Mouse (Mus musculus): ENCODE data around the gene Pskh1. TPM values are rescaled to one million over a fixed set of nuclear protein-coding genes. Genes with fewer than 3 reads are reported as not detected.

The Pskh1 gene
- polyA plus RNA-seq, 1 experiment from 2014 or later = 12.0 TPM

DNA sequence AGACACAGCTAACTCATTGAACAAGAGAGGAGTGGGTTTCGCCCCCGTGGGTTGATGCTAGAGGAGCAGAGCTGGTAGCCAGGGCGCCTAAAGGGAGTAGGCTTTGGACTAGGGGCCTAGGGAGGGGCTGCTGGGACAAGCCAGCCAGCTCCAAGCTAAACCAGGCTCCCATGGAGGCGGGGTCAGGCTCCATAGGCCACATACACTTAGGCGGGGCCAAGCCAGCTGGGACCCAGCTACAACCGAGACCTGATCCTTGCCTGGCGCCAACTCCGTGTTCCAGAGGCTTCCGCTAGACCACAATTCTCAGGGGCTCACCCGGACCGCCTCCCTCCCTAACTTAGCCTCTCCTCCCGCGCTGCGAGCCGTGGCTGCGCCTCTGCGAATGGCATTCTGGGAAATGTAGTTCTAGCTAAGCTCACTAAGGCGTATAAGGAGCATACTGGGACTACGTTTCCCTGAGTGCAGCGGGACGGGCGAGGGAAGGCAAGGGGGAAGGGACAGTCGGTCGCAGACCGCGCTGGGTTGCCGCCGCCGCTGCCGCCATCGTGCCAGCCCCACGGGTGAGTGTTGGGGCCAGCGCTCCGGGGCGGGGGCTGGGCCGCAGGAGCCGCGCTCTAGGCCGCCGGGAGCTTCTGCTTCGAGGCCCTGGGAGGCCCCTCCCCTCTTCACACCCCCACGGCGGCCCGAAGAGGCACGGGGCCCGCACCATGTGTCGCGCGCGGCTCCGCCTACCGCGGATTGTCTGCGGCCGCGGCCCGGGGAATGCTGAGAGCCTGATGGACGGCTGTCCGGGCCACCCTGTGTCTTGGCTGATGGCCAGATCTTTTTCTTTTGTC, 39.9 kb upstream of the Pskh1 start, which contains the start of gene Nutf2:
Gene Nutf2 (plus strand): TSS at position 438 of the 839 bp plus-strand sequence.
- WGBS = under 1% methylated on average over 59 of the region's 59 CpGs

DNA sequence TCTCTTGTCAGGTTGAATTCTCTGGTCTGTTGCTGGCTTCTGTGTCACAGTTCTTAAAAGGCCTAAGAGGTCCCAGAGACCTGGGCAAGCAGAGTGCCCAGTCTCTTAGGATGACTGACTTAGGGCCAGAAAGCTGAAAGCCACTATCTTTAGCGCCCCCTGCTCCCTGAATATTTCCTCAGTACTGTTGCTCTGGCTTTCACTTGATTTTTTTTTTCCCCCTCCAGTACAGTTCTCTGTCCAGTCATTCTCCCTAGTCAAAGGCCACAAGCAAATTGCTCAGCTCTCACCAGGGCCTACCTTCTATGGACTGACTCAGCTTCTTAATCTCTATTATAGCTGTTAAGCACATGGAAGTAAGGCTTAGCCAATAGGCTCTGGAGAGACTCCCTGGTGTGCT, 38.3 kb upstream of the Pskh1 start:
- Histone ChIP-seq H3K4me2 (replicated peaks) (peak overlapping the region; percentile 60), H3K4me3 (peak overlapping the region; percentile 74), H3K36me3 (peaks cover 8% of the 10 kb centered on the region), H3K9ac (replicated peaks) (peak overlapping the region; percentile 88), H3K27ac (replicated peaks) (no peak overlapping the region), H3K4me1 (peaks cover 53% of the 10 kb centered on the region), H3K27me3 (no peaks in the 10 kb centered on the region), H3K9me3 (no peaks in the 10 kb centered on the region)
- 6% methylated on average over 1 of the region's 1 CpGs for WGBS
- ATAC-seq (replicated peaks) = no peak

More for the DNA sequence above, 39.9 kb upstream of the Pskh1 start, which contains the start of gene Nutf2:
- peak within 1 kb of the TSS; percentile 91 for H3K27ac ChIP-seq (replicated peaks)
- peak within 1 kb of the TSS; percentile 74 for H3K4me3 ChIP-seq
- H3K9ac ChIP-seq (replicated peaks) = peak within 1 kb of the TSS; percentile 88
- peak; percentile 98 for ATAC-seq (replicated peaks)
- H3K4me2 ChIP-seq (replicated peaks) = peak within 1 kb of the TSS; percentile 62
- no peaks in the 10 kb centered on the region for H3K9me3 ChIP-seq
- H3K4me1 ChIP-seq = peaks cover 67% of the 10 kb centered on the region
- H3K27me3 ChIP-seq = no peaks in the 10 kb centered on the region
- no peaks in the 10 kb centered on the region for H3K36me3 ChIP-seq

DNA sequence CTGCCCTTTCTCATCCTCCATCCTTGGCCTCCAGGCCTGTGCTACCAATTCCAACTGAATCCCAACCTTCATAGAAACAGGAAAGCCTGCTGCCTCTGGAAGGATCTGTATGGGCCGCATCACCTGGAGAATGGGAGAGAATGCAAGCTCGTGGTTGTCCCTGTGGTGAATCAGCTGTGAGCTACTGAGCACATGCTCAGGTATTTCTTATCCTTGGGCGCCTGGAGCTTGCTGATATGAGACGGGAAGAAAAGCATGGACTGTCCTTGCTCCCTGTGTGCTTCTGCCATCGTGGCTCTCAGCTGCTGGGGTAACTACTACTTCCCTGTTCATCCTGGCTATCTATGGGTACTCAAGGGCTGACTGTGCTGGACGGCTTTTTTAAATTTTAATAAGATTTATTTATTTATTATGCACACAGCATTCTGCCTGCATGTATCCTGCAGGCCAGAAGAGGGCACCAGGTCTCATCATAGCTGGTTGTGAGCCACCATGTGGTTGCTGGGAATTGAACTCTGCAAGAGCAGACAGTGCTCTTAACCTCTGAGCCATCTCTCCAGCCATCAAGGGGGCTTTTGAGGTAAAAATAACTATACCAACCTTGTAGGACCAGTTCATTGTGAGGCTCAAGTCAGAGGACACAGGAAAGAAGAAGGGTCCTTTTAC, 33.7 kb upstream of the Pskh1 start:
- H3K9ac ChIP-seq (replicated peaks) = no peak overlapping the region
- no peak for ATAC-seq (replicated peaks)
- no peak overlapping the region for H3K27ac ChIP-seq (replicated peaks)
- peaks cover 31% of the 10 kb centered on the region for H3K36me3 ChIP-seq
- no peaks in the 10 kb centered on the region for H3K9me3 ChIP-seq
- H3K4me3 ChIP-seq = no peak overlapping the region
- 86% methylated on average over 6 of the region's 6 CpGs for WGBS
- H3K4me2 ChIP-seq (replicated peaks) = no peak overlapping the region
- peaks cover 20% of the 10 kb centered on the region for H3K4me1 ChIP-seq
- no peaks in the 10 kb centered on the region for H3K27me3 ChIP-seq

DNA sequence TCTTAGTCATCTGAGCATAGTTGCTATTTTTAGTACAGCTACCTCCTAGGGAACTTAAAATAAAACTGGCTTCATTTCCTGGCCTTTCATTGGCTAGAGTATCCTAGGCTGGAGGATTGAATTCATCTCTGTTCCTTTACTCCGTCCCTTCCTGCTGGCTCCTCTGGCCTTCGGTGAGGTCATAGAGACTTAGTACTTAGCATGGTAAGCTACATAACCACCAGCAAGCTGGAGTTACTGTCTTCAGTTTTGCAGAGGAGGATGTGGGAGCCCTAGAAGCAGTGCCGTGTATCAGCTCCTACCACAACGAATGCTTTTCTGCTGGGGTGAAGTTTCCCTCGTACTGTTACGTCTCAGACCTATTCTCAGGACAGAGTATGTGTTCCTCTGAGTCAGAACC, 25.9 kb upstream of the Pskh1 start:
- no peak overlapping the region for H3K9ac ChIP-seq (replicated peaks)
- no peak overlapping the region for H3K4me3 ChIP-seq
- peaks cover 57% of the 10 kb centered on the region for H3K36me3 ChIP-seq
- H3K9me3 ChIP-seq = no peaks in the 10 kb centered on the region
- H3K4me1 ChIP-seq = no peaks in the 10 kb centered on the region
- ATAC-seq (replicated peaks) = no peak
- no peak overlapping the region for H3K27ac ChIP-seq (replicated peaks)
- H3K27me3 ChIP-seq = no peaks in the 10 kb centered on the region
- WGBS = 90% methylated on average over 6 of the region's 6 CpGs
- no peak overlapping the region for H3K4me2 ChIP-seq (replicated peaks)

DNA sequence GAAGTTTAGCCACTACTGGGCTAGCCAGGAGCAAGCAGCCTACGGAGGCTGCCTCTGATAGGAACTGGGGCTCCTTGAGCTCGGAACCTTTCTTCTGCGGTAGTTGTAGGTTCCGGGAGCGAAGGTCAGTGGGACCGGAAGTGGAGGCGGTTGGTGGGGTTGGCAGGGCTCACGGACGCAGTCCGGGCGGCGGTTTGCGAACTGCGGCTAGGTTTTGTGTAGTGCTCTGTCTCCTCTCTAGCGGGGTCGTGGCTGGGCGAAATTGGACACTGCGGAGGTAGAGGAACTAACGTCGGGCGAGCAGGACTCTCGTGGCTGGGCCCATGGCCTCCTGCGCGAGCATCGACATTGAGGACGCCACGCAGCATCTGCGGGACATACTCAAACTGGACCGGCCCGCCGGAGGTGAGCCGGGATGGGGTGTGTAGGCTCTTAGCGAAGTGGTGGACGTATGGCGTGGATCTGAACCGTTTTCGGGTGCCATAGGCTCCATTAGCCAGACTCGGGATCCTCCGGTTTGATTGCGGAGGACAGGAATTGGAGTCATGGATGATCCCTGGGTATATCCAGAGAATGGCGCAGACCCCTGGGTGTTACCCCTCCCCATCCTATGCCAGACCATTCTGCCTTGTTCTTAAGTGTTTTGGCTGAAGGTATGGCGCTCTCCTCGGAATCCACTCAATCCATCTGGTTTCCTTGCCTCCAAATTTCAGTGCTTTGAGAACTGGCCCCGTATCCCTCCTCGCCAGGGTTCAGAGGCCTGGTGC, 19.3 kb upstream of the Pskh1 start, which contains the start of gene Edc4:
Gene Edc4 (plus strand): TSS at position 128 of the 767 bp plus-strand sequence.
- Histone ChIP-seq H3K27me3 (no peaks in the 10 kb centered on the region), H3K9ac (replicated peaks) (peak within 1 kb of the TSS; percentile 73), H3K4me1 (peaks cover 27% of the 10 kb centered on the region), H3K27ac (replicated peaks) (peak within 1 kb of the TSS; percentile 36; the same call in 1 of the 2 replicates), H3K4me3 (peak within 1 kb of the TSS; percentile 71), H3K36me3 (peaks cover 47% of the 10 kb centered on the region), H3K4me2 (replicated peaks) (peak within 1 kb of the TSS; percentile 75), H3K9me3 (no peaks in the 10 kb centered on the region)
- WGBS = 1% methylated on average over 45 of the region's 45 CpGs
- peak; percentile 78 for ATAC-seq (replicated peaks)

DNA sequence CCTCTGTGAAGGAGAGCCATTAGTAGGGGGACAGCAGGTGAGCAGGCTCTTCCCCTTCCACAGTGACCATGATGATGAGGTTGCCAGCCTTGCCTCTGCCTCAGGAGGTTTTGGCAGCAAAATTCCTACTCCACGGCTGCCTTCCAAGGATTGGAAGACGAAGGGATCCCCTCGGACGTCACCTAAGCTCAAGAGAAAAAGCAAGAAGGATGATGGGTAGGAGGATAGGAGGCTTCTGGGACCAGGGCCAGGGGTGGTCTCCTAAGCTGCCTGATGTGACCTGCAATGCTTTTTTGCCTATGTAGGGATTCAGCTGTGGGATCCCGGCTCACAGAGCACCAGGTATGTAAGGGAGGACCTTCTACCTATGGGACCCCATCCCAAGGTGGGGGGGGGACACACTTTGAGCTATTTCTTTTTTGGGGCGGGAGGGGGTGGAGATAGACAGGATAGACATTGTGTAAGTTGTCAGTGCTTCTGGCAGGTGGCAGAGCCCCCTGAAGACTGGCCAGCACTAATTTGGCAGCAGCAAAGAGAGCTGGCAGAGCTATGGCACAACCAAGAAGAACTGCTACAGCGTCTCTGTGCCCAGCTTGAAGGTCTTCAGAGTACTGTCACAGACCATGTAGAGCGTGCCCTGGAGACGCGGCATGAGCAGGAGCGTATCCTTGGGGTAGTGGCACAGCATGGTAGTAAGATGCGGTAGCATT, 10.3 kb upstream of the Pskh1 start:
- H3K9me3 ChIP-seq = no peaks in the 10 kb centered on the region
- H3K9ac ChIP-seq (replicated peaks) = no peak overlapping the region
- no peak overlapping the region for H3K27ac ChIP-seq (replicated peaks)
- no peak for ATAC-seq (replicated peaks)
- no peak overlapping the region for H3K4me3 ChIP-seq
- no peaks in the 10 kb centered on the region for H3K27me3 ChIP-seq
- H3K4me2 ChIP-seq (replicated peaks) = no peak overlapping the region
- H3K36me3 ChIP-seq = peaks cover 85% of the 10 kb centered on the region
- H3K4me1 ChIP-seq = peaks cover 5% of the 10 kb centered on the region; the same call in 1 of the 2 replicates
- WGBS = 91% methylated on average over 12 of the region's 12 CpGs

DNA sequence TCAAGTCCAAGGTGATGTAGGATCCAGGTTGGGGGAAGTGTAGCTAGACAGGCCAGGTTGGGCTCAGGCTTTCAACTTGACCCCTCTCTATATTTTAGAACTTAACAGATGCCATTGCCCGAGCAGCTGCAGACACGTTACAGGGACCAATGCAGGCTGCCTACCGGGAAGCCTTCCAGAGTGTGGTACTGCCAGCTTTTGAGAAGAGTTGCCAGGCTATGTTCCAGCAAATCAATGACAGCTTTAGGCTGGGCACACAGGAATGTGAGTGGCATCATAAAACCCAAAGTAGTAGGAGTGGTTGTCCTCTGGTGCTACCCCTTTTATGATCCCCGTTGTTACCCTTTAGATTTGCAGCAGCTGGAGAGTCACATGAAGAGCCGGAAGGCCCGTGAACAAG, 9.4 kb upstream of the Pskh1 start:
- 87% methylated on average over 6 of the region's 6 CpGs for WGBS
- Histone ChIP-seq H3K36me3 (peaks cover 76% of the 10 kb centered on the region), H3K9me3 (no peaks in the 10 kb centered on the region), H3K4me1 (peaks cover 5% of the 10 kb centered on the region; the same call in 1 of the 2 replicates), H3K27me3 (no peaks in the 10 kb centered on the region), H3K4me3 (no peak overlapping the region), H3K9ac (replicated peaks) (no peak overlapping the region), H3K4me2 (replicated peaks) (no peak overlapping the region), H3K27ac (replicated peaks) (no peak overlapping the region)
- ATAC-seq (replicated peaks) = no peak

DNA sequence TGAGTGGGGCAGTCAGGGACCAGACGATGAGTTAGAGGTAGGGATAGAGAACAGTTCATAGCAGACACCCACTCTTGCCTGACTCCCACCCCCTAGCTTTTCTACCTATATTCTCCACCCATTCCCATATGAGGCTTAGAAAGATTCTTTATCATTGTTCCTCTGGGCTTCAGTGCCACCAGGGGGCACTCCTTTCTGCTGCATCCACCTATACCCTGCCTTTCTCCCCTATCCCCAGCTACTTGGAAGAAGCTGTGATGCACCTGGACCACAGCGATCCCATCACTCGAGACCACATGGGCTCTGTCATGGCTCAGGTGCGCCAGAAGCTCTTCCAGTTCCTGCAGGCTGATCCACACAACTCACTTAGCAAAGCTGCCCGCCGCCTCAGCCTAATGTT, 7.8 kb upstream of the Pskh1 start:
- Histone ChIP-seq H3K4me1 (peaks cover 5% of the 10 kb centered on the region; the same call in 1 of the 2 replicates), H3K4me3 (no peak overlapping the region), H3K27me3 (no peaks in the 10 kb centered on the region), H3K9ac (replicated peaks) (no peak overlapping the region), H3K9me3 (no peaks in the 10 kb centered on the region), H3K4me2 (replicated peaks) (no peak overlapping the region), H3K36me3 (peaks cover 60% of the 10 kb centered on the region), H3K27ac (replicated peaks) (no peak overlapping the region)
- ATAC-seq (replicated peaks) = peak; percentile 47; the same call in 1 of the 2 replicates
- WGBS = 84% methylated on average over 6 of the region's 6 CpGs

DNA sequence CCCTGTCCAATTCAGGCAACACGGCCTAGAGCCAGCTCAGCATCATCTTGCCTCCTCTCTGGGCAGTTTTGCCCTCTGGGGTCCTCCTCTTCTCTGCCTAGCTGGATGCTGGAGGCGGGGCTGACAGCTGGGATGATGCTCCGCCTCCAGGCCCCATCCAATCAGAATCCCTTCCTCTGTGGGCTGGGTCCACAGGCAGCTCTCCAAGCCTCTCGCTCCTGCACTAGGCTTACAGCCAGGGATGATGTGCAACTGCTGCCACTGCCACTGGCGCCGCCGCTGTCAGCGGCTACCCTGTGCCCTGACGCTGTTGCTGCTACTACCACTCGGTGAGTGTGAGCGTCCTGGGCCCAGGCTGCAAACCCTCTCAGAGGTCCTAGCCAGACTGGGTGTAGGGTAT, 6.9 kb upstream of the Pskh1 start, which contains the start of gene Nrn1l:
Gene Nrn1l (plus strand): TSS at position 229 of the 400 bp plus-strand sequence.
- H3K27me3 ChIP-seq = no peaks in the 10 kb centered on the region
- H3K36me3 ChIP-seq = peaks cover 51% of the 10 kb centered on the region
- WGBS = 2% methylated on average over 11 of the region's 11 CpGs
- peaks cover 5% of the 10 kb centered on the region; the same call in 1 of the 2 replicates for H3K4me1 ChIP-seq
- ATAC-seq (replicated peaks) = peak; percentile 80
- H3K27ac ChIP-seq (replicated peaks) = no peak within 1 kb of the TSS
- no peaks in the 10 kb centered on the region for H3K9me3 ChIP-seq
- no peak within 1 kb of the TSS for H3K4me3 ChIP-seq
- H3K4me2 ChIP-seq (replicated peaks) = no peak within 1 kb of the TSS
- H3K9ac ChIP-seq (replicated peaks) = 0 out of 2 replicates have a peak within 1 kb of the TSS, but pooled peaks have one; percentile 11

DNA sequence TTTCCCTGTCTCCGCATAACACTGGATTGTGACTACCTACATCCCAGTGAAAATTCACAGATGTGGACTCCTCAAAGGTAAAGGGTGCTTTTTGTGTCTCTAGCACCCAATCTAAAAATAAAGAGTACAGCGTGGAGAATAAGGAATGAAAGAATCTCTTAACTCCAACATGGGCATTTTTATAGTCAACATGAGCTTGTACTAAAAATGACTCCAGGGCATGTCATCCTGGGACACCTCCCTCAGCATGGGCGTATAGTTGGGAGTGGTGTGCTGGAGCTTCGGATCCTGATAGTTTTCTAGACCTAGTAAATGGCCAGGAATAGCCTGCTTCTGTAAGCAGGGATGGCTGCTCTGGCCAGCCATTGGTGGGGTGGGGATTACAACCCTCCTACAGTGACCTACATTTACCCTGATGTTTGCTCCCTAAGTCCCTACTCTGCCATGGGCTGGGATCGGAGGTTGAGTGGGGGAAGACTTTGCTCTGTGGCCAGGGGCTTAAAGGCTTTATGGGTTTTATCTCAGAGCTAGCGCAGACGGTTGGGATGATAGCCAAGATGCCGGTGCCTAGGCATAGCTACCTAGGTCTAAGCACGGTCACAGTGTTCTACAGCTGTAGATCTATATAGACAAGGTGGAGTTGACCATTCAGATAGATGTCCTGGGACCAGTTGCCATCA, 2.3 kb upstream of the Pskh1 start:
- no peak for ATAC-seq (replicated peaks)
- peaks cover 14% of the 10 kb centered on the region for H3K4me1 ChIP-seq
- H3K9ac ChIP-seq (replicated peaks) = no peak overlapping the region
- WGBS = 81% methylated on average over 9 of the region's 9 CpGs
- peaks cover 7% of the 10 kb centered on the region for H3K36me3 ChIP-seq
- no peaks in the 10 kb centered on the region for H3K9me3 ChIP-seq
- H3K4me3 ChIP-seq = no peak overlapping the region
- no peaks in the 10 kb centered on the region for H3K27me3 ChIP-seq
- no peak overlapping the region for H3K4me2 ChIP-seq (replicated peaks)
- no peak overlapping the region for H3K27ac ChIP-seq (replicated peaks)

Data from forebrain, embryonic 15.5 days (tissue).